Mouse (Mus musculus) hindbrain, embryonic 11.5 days (tissue): ENCODE results near the gene Krtap4-1. TPM values are rescaled to one million over a fixed set of nuclear protein-coding genes. Genes with fewer than 3 reads are reported as not detected.
"Not testable (repeated sequence)": the region's sequence is repeated elsewhere in the genome, so short reads cannot be mapped to it uniquely, and the experiment has no call there.

Experiments used
- ATAC-seq: fragments of 200-750 bp; cut with Nextera tagmentation; 2 replicates; pipeline ENCODE4 v1.8.0; 2017; ENCODE audit warnings: mild to moderate bottlenecking, moderate TSS enrichment, moderate library complexity; ENCODE audit not compliant: low FRiP score
- DNase-seq: peaks from one replicate; pipeline ENCODE4 v3.0.0-alpha.2; 2015; ENCODE audit warnings: low spot score
- H3K27ac ChIP-seq: fragments of 300-500 bp; sonication (generic); 2 replicates; pipeline ENCODE4 v1.5.1; 2014; ENCODE audit warnings: mild to moderate bottlenecking, low read depth, low read length
- H3K27me3 ChIP-seq: fragments of 300-500 bp; sonication (generic); 2 replicates; pipeline ENCODE4 v1.6.1; 2014; ENCODE audit warnings: mild to moderate bottlenecking, low read length, moderate library complexity, mixed read lengths; ENCODE audit not compliant: control insufficient read depth, insufficient read depth
- H3K36me3 ChIP-seq: fragments of 300-500 bp; sonication (generic); 2 replicates; pipeline ENCODE4 v1.6.1; 2014; ENCODE audit warnings: mild to moderate bottlenecking, low read length, moderate library complexity, mixed read lengths; ENCODE audit not compliant: control insufficient read depth, insufficient read depth
- H3K4me1 ChIP-seq: fragments of 300-500 bp; sonication (generic); replicated peaks from 2 replicates; pipeline ENCODE4 v1.6.1; 2014; ENCODE audit warnings: low read length, mixed read lengths; ENCODE audit not compliant: control insufficient read depth, insufficient read depth
- H3K4me2 ChIP-seq: fragments of 300-500 bp; sonication (generic); replicated peaks from 2 replicates; pipeline ENCODE4 v1.6.1; 2014; ENCODE audit warnings: mild to moderate bottlenecking, low read depth, low read length
- H3K4me3 ChIP-seq: fragments of 300-500 bp; sonication (generic); 2 replicates; pipeline ENCODE4 v1.5.1; 2014; ENCODE audit warnings: low read depth, low read length
- H3K9ac ChIP-seq: fragments of 300-500 bp; sonication (generic); 2 replicates; pipeline ENCODE4 v1.6.1; 2014; ENCODE audit warnings: low read depth, low read length
- H3K9me3 ChIP-seq: fragments of 300-500 bp; sonication (generic); 2 replicates; pipeline ENCODE4 v1.6.1; 2016; ENCODE audit warnings: low read length; ENCODE audit not compliant: control insufficient read depth
- WGBS: fragments of 180-500 bp; shearing (Covaris S2); extraction: QIAGEN DNeasy Blood & Tissue Kit; methylation state at CpG from one replicate; pipeline ENCODE4 v1.1.7; 2014; 5-methylcytosine and 5-hydroxymethylcytosine counted together
- polyA plus RNA-seq: library from polyadenylated mRNA; unstranded; fragments of >200 nt; fragmentation: Nextera tagmentation; extraction: Ambion mirVana; gene quantifications from 2 replicates; pipeline ENCODE4 v1.2.1, GENCODE M21; 2014

Gene Krtap4-1
- polyA plus RNA-seq, 1 experiment from 2014 or later: not detected

GRCm38 (mm10) chr11:99609126-99609525 is 18.9 kb downstream of the Krtap4-1 start:
- WGBS: 86% methylated on average over 1 of the region's 1 CpGs
- no peak overlapping the region for H3K27ac ChIP-seq
- ATAC-seq: no peak

GRCm38 (mm10) chr11:99603208-99603607 is 24.8 kb downstream of the Krtap4-1 start, which contains the start of gene Gm11938:
TSS of gene Gm11938 (minus strand) at chr11:99603308.
- not testable (repeated sequence) for DNase-seq, H3K4me1 ChIP-seq, H3K27me3 ChIP-seq, H3K36me3 ChIP-seq, H3K9me3 ChIP-seq, H3K4me3 ChIP-seq, ATAC-seq, H3K9ac ChIP-seq, H3K27ac ChIP-seq, H3K4me2 ChIP-seq
- WGBS: 62% methylated on average over 1 of the region's 1 CpGs

More at GRCm38 (mm10) chr11:99609126-99609525, 18.9 kb downstream of the Krtap4-1 start:
- no peaks in the 10 kb centered on the region for H3K27me3 ChIP-seq
- H3K4me2 ChIP-seq: no peak overlapping the region
- H3K9me3 ChIP-seq: no peaks in the 10 kb centered on the region
- DNase-seq: no peak
- H3K4me1 ChIP-seq: no peaks in the 10 kb centered on the region
- no peak overlapping the region for H3K9ac ChIP-seq
- H3K36me3 ChIP-seq: no peaks in the 10 kb centered on the region
- no peak overlapping the region for H3K4me3 ChIP-seq

- not testable (repeated sequence) for DNase-seq, H3K9me3 ChIP-seq, H3K4me2 ChIP-seq, H3K4me1 ChIP-seq, H3K36me3 ChIP-seq, H3K9ac ChIP-seq, H3K4me3 ChIP-seq, H3K27me3 ChIP-seq, H3K27ac ChIP-seq, ATAC-seq
- WGBS: 88% methylated on average over 4 of the region's 6 CpGs
These were observed 30.3 kb downstream of the Krtap4-1 start, which contains the start of gene Krtap9-3 for GRCm38 (mm10) chr11:99597742-99598141. TSS of gene Krtap9-3 (minus strand) at chr11:99598105.

- no peaks in the 10 kb centered on the region for H3K27me3 ChIP-seq
- H3K4me1 ChIP-seq: no peaks in the 10 kb centered on the region
- DNase-seq (no peak), ATAC-seq (no peak)
- no peak within 1 kb of the TSS for H3K4me3 ChIP-seq
- WGBS: 86% methylated on average over 4 of the region's 6 CpGs
- H3K27ac ChIP-seq: no peak within 1 kb of the TSS
- no peaks in the 10 kb centered on the region for H3K9me3 ChIP-seq
- H3K36me3 ChIP-seq: no peaks in the 10 kb centered on the region
- no peak within 1 kb of the TSS for H3K9ac ChIP-seq
- H3K4me2 ChIP-seq: no peak within 1 kb of the TSS
These were observed 37.1 kb downstream of the Krtap4-1 start, which contains the start of gene Krtap1-3 for GRCm38 (mm10) chr11:99590981-99591380. TSS of gene Krtap1-3 (minus strand) at chr11:99591339.

GRCm38 (mm10) chr11:99585096-99585495 is 42.9 kb downstream of the Krtap4-1 start:
- H3K9me3 ChIP-seq: no peaks in the 10 kb centered on the region
- H3K27ac ChIP-seq: no peak overlapping the region
- ATAC-seq (no peak), DNase-seq (no peak)
- no peaks in the 10 kb centered on the region for H3K4me1 ChIP-seq
- H3K36me3 ChIP-seq: no peaks in the 10 kb centered on the region
- WGBS: 92% methylated on average over 7 of the region's 7 CpGs
- H3K4me2 ChIP-seq: no peak overlapping the region
- no peak overlapping the region for H3K4me3 ChIP-seq
- no peaks in the 10 kb centered on the region for H3K27me3 ChIP-seq
- no peak overlapping the region for H3K9ac ChIP-seq

GRCm38 (mm10) chr11:99583245-99583704 is 44.8 kb downstream of the Krtap4-1 start, which contains the start of gene Krtap1-4:
TSS of gene Krtap1-4 (minus strand) at chr11:99583654.
- no peaks in the 10 kb centered on the region for H3K27me3 ChIP-seq
- no peak for DNase-seq
- no peak within 1 kb of the TSS for H3K9ac ChIP-seq
- H3K4me3 ChIP-seq: no peak within 1 kb of the TSS
- WGBS: 73% methylated on average over 4 of the region's 5 CpGs
- H3K4me2 ChIP-seq: no peak within 1 kb of the TSS
- ATAC-seq: no peak
- H3K9me3 ChIP-seq: no peaks in the 10 kb centered on the region
- no peaks in the 10 kb centered on the region for H3K36me3 ChIP-seq
- no peak within 1 kb of the TSS for H3K27ac ChIP-seq
- no peaks in the 10 kb centered on the region for H3K4me1 ChIP-seq

- H3K9me3 ChIP-seq: no peaks in the 10 kb centered on the region
- no peak overlapping the region for H3K4me2 ChIP-seq
- WGBS: 88% methylated on average over 6 of the region's 6 CpGs
- H3K9ac ChIP-seq: no peak overlapping the region
- DNase-seq: no peak
- no peaks in the 10 kb centered on the region for H3K4me1 ChIP-seq
- no peaks in the 10 kb centered on the region for H3K27me3 ChIP-seq
- H3K27ac ChIP-seq: no peak overlapping the region
- no peak overlapping the region for H3K4me3 ChIP-seq
- no peak for ATAC-seq
- no peaks in the 10 kb centered on the region for H3K36me3 ChIP-seq
These were observed 46.5 kb downstream of the Krtap4-1 start for GRCm38 (mm10) chr11:99581564-99581963.

GRCm38 (mm10) chr11:99581051-99581450 is 47.0 kb downstream of the Krtap4-1 start:
- ATAC-seq (no peak), DNase-seq (no peak)

GRCm38 (mm10) chr11:99580636-99581035 is 47.4 kb downstream of the Krtap4-1 start, which contains the start of gene Krtap1-5:
TSS of gene Krtap1-5 (minus strand) at chr11:99581016.
- DNase-seq (no peak), ATAC-seq (no peak)
- WGBS: 97% methylated on average over 6 of the region's 6 CpGs

More at GRCm38 (mm10) chr11:99581051-99581450, 47.0 kb downstream of the Krtap4-1 start:
- no peak overlapping the region for H3K9ac ChIP-seq
- H3K27me3 ChIP-seq: no peaks in the 10 kb centered on the region
- no peaks in the 10 kb centered on the region for H3K36me3 ChIP-seq
- no peak overlapping the region for H3K4me2 ChIP-seq
- H3K4me1 ChIP-seq: no peaks in the 10 kb centered on the region
- H3K9me3 ChIP-seq: no peaks in the 10 kb centered on the region
- H3K4me3 ChIP-seq: no peak overlapping the region
- WGBS: 89% methylated on average over 5 of the region's 5 CpGs
- H3K27ac ChIP-seq: no peak overlapping the region

More at GRCm38 (mm10) chr11:99580636-99581035, 47.4 kb downstream of the Krtap4-1 start, which contains the start of gene Krtap1-5:
- no peak within 1 kb of the TSS for H3K4me2 ChIP-seq
- no peaks in the 10 kb centered on the region for H3K27me3 ChIP-seq
- no peak within 1 kb of the TSS for H3K4me3 ChIP-seq
- H3K9ac ChIP-seq: no peak within 1 kb of the TSS
- H3K36me3 ChIP-seq: no peaks in the 10 kb centered on the region
- H3K9me3 ChIP-seq: no peaks in the 10 kb centered on the region
- H3K4me1 ChIP-seq: no peaks in the 10 kb centered on the region
- no peak within 1 kb of the TSS for H3K27ac ChIP-seq
